Mouse (Mus musculus) kidney, postnatal 25 days (tissue): Measurements from ENCODE around the gene Olfr58.
"Not testable (repeated sequence)": the region's sequence is repeated elsewhere in the genome, so short reads cannot be mapped to it uniquely, and the experiment has no call there.

ENCODE experiments used
- DNase-seq, 2 experiments: peaks; one replicate each; pipeline ENCODE4 v3.0.0; 2021; ENCODE audit warnings: mixed read lengths in 2 of 2

Olfr58 gene

DNA sequence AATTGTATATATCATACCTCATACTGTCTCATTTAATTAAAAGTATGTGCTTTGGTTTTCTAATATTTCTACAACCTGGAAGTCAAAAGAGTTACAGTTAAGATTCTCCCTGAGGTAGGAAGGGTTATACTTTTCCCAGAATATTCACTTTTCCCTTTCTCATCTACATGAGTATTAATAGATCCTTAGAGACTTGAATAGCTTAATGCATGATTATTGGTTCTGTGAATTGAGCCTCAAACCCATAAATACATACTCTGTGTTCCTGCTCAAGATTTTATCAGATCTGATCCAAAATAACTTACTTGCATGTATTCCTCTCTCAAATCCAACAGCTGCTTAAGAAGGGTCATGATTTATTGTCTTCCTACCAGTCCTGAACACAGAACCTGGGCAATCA is at the start of gene Olfr58:
TSS of gene Olfr58 (plus strand) at position 301 of the 400 bp plus-strand sequence.
- no peak for DNase-seq

DNA sequence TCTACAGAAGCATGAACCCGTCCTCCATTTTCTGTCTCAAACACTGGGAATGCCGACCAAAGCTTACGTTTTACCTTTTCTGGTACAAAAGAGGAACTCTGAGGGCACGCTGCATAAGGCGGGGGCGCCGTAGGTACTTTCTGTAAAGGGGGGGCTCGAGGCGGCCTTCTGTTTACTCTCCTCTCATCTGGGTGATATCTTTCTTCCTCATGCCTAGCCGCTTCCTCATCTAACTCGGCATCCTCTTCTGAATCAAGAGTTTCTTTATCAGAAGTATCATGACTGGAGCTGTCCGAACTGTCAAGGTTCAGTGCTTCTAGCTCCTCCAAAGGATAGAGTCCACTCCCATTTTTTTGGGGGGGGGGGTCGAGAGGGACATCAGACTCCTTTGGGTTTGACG is 10.9 kb upstream of the Olfr58 start:
- DNase-seq, result no peak

DNA sequence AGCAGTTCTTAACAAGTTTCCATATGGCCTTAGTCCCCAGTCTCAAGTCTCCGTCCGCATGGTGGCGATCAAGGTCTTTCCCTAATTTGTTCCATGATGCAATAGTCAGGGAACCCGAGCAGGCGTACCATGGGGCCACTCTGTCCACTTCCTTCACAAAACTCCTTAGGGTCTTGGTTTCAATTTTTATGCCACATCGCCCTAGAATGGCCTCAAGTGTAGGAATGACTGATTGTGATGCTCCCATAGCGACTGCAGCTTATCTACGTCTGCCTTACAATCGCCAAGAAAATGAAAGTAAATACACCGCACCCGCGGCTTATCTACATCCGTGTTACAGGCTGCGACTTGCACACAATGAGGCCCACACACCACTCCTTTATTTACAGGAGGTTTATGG is 10.4 kb upstream of the Olfr58 start:
- no peak for DNase-seq

DNA sequence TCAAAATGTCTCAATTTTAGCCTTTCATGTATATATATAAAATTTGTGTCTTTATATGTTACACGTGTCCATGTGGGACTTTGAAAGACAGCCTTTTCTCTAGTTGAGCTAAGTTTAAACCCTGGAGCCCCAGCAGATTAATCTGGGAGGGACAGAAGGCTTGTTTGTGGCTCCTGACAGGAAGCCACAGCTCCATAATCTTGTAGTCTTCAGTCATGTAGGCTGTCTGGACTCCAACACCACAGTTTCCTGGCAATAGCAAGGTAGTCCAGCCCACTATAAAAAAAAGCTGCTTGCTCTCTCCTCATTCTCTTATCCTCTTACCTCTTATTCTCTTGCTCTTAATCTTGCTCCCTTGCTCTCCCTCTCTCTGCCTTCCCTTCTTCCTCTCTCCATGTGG is 22.9 kb downstream of the Olfr58 start:
- no peak for DNase-seq

DNA sequence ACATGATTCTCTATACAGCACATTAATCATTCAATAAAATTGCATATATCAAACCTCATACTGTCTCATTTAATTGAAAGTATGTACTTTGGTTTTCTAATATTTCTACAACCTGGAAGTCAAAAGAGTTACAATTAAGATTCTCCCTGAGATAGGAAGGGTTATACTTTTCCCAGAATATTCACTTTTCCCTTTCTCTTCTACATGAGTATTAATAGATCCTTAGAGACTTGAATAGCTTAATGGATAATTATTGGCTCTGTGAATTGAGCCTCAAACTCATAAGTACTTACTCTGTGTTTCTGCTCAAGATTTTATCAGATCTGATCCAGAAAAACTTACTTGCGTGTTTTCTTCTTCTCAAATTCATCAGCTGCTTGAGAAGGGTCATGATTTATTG is 24.5 kb downstream of the Olfr58 start, which contains the start of gene Olfr859:
TSS of gene Olfr859 (plus strand) at position 301 of the 400 bp plus-strand sequence.
- DNase-seq, result not testable (repeated sequence)
